Mouse (Mus musculus) right cerebral cortex, postnatal 14 days (tissue): ENCODE measurements around the gene Spats2l.

Experiments used
- DNase-seq: peaks from one replicate; pipeline ENCODE4 v3.0.0; 2022

Gene Spats2l

DNA sequence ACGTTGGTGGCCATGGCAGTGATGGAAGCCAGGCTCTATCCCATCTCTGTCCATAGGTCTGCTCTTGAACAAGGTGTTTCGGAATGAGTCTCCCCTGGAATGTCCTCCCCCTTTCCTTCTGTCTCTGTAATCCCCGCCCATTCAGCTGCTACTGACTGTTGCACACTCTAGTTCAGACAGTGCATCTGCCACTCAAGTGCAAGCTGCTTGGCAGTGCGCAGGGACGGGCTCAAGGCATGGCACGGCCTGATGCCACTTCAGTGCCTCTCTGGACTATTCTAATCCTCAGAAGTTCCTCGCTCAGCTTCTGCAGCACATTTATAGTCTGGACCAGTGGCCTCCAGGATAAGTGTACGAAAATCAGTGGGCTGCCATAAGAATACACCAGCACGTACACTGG is 52.3 kb downstream of the Spats2l start:
- no peak for DNase-seq

DNA sequence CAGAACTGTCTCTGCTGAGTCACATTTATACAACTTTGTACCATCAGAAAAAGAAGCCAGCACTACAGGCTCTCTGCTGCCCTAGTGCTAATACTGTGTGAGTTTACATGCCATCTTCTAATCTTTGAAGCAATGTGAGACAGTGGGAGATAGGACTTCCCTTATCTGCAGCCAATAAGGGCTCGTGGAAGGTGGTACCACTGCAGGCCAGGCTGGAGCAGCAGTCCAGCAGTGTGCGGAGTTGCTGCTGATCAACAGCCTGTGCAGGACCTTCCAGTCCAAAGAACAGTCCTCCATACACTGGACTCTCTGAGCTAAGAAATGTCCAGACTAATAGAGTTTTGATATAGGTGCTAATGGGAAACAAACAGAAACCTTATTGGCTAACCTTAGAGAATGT is 59.2 kb downstream of the Spats2l start:
- DNase-seq: no peak

DNA sequence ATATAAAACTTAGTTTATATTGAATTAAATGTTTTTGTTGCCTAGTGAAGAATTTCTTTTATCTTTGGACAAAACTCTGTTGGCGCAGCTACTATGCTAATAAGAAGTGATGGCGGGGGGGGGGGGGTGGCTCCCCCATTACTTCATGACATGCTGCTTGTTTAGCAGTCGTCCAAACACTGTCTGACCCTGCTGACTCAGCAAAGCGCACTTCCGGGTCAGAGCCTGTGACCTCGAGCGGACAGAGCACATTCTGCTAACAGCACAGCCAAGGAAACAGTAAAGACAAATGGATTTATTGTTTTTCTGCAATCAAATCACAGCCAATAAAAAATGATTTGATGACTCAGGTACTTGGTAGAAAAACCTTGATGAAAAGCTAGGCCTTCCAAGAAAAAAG is 61.2 kb downstream of the Spats2l start:
- no peak for DNase-seq

DNA sequence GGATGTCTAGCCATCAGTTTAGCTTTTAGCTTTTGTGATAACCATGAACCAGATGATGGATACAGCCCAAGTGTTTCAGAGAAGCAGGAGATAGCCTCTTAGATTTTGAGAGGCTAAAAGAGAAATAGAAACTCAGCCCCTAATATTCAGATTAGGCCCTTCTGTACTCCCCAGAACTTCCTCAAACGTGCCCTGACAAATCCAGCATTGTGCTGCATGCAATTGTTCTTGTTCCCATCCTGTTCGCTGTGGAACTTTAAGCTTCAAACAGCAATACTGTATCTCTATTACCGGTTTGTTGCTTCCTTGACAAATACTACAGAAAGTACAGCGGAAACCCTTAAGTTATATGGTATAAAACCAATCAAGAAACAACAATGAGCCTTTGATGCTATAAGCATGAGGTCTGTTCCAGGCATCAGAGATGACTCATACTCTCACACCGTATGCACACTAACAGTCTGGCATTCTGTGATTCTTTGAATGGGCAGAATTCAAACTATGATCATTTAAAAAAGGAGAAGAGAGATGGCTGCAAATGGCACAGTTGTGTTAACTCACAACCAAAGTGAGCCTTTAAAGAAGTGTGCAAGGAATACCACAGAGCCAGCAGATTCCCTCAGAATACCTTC is 62.8 kb downstream of the Spats2l start:
- no peak for DNase-seq

DNA sequence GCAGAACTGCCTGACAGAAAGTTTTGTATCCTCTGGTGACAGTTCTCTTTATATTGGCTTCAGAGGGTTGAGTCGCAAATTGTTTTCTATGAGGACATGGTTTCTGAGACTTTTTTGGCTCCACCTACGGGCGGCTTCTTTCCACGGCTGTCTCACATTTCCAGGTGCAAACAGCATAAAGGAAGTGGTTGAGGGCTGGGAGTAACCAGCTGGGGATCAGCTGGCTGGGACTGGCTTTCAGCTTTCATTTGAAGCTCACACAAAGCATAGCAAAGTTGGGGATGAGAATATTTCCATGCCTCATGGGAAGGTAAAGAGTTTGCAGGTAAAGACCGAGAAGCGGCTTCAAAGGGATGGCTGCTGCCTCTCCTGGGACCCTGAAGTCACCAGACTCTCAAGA is 65.9 kb downstream of the Spats2l start:
- DNase-seq: no peak

DNA sequence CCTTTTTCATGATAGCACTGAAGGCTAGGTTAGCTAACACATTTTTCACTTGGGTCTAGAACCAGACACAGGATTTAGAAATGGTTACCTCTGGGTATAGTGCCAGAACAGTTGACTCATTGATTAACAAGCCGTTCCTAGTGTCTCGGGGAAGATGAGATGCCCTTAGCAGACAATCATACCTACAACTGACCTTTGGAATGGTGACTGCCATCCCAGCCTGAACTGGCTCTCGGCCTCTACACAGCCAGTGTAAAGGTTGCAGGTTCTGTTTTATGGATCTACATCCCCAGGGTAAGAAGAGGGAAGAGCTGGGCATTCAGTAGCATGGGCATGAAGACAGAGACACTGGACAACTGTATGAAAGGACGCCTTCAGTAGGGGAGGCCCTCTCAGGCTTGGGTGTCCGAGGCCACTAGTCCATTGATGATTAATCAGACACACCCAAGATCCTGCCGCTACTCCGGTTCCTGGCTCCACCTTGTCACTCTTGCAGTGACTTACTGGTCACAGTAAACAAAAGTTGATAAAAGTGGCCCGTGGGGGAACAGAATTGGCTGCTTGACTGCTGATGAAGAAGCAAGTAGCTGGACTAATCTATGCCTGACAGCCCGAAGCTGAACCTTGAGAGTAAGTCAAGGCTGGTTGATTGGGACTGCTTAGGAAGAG is 71.2 kb downstream of the Spats2l start:
- DNase-seq: no peak

DNA sequence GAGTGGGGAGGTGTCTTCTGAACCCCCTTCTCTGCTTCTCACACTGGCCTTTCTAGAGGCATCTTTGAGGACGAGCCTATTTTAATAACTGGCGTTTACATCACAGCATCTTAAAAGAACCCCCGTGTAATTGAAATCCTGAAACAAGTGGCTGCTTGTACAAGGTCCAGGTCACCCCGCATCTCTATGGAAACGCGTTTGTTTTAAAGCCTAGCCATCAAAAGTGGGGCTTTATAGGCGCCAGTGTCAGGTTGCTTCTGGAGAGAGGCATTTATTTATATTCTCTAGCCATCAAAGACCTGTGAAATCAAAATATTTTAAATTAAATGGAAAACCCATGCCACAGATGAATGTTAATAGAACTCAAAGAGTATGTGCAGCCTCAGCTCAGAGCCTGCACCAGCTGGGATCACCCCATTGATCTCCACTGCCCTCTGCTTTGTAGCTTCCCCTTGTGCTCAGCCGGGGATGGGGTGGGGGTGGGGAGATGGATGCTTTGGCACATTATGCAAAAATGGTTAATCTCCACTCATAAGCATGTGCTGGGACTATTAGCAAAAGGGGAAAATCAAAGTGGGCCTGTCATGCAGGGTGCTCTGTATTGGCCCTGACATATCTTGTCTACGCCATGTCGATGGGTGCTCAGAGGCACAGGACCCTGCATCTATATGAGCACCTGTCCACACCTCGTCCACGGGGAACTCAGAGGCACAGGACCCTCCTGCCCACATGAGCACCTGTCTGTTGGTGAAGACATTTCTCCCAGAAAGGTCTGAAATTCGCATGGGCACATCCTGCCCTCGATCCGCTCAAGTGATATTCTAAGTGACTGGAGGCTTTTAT is 73.1 kb downstream of the Spats2l start:
- no peak for DNase-seq

DNA sequence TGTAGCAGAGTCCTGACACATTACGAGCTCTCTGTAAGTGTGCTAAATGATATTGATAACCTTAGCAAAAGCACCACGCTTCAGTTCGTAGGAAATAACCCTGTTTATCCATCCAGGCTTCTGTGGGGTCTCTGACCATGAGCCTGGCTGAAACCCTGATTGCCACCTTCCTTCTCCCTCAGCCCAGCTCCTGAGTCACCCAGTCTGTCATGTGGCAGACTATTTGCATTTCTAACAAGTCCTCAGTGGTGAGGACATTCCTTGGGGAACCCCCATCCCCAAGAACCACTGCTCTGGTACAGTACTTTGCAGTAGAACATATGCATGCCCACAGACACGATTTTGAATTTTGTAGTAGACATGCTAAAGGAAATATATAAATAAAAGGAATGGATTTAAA is 75.1 kb downstream of the Spats2l start:
- DNase-seq: no peak

DNA sequence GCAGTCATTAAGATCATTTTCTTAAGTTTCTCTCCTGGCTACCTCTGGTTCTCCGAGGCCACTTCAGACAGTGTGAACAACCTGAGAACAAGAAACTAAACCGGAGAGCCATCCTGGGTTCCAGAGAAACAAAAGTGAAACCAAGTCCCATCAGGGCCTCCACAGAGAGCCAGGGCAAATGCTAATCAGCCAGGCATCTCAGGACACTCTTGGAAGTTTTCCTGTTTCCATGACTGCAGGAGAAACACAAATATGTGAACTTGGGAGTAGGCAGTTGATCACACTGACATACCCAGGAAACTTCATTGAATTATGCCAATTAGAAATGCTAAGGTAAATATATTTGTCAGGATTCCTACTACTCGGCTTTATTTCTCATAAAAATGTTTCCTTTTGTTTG is 76.0 kb downstream of the Spats2l start:
- no peak for DNase-seq

DNA sequence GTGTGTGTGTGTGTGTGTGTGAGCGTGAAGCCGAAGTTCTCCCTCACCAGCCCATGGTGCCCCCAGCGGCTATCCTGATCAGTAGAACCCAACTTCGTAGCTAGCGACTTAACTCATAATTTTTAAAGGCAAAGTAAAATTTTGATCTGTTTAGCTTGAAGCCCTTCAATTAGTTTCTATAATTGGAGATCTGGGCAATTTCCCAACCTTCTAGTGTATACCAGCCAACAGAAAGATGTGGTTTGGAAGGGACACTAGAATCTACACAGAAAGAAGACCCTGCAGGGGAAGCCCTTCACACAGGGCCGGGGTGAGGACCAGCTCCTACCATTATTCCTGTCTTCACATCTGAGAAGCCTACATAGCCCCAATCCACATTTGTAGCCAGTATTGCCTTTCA is 77.9 kb downstream of the Spats2l start:
- no peak for DNase-seq

DNA sequence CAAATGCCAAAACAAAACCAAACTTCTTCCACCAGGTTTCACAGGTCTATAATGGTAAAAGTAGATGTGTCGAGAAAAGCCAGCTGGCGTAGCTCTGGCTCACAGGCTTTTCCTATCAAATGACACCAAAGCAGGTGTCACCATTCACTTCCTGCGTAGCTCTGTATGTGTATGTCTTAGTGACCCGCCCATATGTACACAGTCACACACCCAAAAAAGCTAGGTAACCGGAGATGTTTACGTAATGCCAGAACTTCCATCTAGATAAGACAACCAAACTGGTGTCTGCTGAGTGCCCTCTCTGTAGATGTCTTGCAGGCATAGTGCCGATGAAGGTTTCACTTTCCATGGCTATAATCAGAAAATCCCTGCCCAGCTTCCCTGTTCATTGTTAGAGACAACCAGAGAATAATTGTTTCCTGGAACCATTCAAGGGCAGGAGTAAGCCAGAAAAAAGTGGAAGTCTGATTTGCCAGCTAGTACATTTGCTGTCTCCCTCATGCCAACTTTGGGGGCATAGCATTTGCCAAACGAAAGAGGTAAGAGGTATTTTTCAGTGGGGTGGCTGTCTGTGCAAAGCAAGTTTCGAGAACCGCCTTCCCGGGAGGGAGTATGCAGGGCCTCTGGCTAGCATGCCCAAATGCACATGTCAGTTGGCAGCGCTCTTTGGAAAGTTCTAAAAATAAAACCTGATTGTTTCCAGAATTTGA is 78.8 kb downstream of the Spats2l start:
- no peak for DNase-seq

DNA sequence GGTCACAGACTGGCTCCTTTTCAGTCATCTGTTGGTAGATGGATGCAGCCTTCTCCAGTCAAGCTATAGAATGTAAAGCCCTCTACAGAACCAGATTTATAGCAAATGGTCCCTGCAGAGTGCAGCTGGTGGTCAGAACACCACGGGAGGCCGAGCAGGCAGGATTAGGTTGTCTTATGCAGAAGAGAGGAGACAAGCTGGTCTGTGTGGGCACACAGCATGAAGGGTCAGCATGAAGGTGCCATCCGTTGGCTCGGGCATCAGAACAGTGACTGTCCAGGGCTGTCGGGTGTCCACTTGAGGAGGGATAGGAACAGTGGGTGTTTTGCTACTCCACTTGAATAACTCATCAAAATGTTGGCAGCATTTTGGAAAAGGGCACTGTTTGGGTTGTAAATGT is 83.8 kb downstream of the Spats2l start:
- no peak for DNase-seq

DNA sequence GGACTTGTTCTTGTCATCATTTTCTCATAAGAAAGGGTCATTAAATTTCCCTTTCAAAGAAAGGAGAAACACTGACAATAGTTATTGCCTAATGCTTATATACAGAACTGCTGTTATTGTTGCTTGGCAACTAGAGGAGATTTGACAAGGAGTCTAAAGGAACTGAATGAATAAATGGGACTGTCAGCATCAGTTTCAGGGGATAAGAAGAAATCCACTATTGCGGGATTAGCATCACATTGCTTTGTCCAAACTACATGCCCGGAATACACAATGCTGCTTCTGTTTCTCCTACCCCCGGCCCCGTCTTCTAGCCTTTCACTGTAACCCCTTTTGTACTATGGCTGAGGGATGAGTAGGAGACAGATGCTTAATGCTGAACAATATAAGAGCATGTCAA is 88.1 kb downstream of the Spats2l start:
- no peak for DNase-seq

DNA sequence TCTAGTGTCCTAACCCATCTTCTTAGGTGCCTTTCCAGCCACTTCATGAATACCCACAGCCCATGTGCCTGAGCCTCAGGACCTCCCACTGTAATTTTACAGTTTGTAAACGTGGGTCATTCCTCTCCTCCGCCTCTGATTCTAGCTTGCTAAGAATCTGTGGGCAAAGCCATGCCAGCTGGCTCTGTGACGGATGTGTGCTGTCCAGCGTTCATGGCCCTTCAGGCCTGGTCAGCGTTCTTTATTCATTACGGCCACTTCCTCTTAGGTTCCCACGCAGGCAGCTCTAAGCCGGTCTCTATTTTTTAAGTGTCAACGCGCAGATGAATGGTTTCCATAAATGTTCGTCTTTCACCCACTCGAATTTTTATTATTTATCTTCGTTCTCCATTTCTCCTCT is 94.7 kb downstream of the Spats2l start:
- no peak for DNase-seq

DNA sequence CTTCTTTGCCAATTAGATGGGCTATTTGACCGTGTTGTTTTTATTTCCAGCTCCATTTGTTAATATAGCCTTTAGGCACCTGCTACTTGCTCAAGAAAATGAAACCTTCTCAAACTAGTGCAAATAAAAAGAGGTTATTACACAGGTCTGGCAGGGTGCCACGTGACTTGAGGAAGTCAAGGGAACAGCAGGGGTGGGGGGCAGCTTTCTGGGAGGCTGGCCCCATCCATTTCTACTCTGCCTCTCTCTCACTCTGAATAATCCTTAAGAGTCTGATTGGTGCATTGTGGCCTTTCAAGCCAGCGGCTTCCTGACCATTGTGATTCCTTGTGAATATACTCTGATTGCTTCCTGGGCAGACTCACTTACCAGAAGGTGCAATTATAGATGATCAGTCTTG is 98.0 kb downstream of the Spats2l start:
- no peak for DNase-seq

DNA sequence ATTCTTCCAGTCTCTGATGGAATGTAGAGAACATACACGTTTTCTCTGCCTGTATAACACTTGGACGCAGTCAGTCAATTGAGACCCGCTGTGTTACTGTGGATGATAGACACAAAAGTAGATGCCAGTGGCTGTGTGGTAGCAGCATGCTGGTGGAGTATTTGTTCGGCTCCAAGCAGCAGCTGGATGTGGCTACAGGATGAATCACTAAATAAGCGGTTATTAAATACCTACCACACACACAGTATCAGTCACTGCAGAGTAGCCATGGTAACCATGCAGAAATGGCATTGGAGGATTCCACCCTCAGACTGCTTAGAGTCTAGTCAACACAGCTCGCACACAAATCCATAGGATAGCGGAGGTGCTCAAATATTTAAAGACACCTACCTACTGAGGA is 100.0 kb downstream of the Spats2l start:
- no peak for DNase-seq

DNA sequence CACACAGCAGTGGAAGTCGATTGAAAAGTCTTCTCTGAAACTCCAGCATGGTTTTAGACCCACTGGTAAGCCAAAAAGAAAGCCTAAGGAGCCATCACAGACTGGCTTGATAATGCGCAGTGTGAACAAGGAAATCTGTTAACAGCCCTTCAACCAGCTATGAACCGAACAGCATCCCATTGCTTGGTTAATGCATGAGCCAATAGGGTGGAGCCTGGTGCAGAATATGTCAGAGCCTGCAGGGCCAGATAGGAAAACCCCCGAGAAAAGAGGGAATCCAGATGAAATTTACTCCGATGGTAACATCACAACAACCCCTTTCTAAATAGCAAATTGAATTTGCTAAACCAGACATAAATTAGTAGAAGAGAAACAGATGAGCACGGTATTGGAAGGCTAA is 101.1 kb downstream of the Spats2l start:
- DNase-seq: no peak

DNA sequence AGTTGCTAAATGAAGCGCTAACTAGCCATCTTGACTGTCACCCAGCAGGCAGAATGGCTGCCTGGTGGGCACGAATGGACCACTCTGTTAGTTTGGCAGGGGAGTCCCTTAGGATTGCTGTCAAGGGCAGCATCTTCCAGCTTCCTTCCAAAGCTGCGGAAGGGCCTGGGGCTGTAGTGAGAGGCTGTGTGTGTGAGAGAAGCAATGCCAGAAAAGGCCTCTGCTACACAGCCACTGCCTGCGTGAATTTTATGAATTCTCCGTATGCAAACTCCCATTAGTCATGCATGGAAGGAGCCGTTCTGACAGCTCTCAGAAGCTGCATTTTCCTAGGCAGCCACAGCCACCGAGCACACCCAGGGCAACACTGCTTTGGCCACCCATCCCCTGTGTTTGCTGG is 101.5 kb downstream of the Spats2l start:
- DNase-seq: no peak

DNA sequence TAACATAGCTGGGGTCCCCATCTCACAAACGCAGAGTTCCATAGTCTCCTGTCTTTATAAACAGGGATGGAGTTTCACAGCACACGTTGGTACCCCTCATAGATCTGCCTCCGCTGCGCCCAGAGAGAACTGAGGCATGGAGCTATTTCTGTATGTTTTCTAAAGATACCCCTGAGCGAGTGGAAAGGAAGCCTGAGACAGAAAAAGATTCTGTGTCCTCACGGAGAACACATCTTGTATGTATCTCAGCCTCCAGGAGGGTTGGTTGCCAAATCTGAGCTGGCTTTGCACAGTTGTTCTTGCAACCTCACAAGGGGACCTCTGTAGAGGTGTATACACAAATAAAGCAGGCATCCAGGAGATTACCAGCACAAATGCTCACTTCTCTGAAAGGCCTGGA is 105.0 kb downstream of the Spats2l start:
- DNase-seq: peak; percentile 22

DNA sequence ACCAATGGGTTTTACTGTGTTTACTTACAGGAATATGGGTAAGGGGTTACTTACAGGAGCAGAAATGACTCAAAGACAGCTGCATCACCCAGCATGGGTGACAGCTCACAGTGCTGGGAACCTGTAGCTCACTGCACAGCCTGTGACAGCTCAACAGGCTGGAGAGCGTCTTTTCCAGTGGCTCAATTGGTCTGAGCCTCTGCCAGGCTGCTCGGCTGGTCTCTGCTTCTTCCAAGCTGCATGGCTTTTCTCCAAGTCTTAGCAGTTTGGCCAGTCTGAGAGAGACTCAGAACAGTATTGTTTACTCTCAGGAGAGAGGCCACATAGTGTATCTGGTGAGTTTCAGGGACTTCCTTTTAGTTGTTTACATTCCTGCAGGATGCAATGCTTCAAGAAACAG is 110.9 kb downstream of the Spats2l start:
- DNase-seq: no peak

DNA sequence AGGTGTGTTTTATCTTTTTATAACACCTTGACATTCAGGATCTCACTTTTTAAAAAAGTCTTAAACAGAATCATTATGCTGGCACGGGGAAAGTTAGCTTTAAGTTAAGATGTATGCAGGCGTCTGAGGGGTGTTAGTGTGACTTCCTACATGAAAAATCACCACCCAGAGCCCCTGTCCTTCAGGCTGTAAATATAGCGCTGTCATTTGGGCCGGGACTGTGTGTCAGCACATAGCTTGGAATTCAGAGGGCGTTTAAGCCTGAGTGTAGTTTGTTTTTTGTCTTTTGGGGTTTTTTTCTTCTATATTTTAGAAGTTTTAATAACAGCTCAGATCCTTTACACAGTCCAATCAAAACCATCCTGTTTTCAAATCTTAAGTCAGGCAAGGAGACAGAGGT is 115.8 kb downstream of the Spats2l start:
- DNase-seq: no peak

DNA sequence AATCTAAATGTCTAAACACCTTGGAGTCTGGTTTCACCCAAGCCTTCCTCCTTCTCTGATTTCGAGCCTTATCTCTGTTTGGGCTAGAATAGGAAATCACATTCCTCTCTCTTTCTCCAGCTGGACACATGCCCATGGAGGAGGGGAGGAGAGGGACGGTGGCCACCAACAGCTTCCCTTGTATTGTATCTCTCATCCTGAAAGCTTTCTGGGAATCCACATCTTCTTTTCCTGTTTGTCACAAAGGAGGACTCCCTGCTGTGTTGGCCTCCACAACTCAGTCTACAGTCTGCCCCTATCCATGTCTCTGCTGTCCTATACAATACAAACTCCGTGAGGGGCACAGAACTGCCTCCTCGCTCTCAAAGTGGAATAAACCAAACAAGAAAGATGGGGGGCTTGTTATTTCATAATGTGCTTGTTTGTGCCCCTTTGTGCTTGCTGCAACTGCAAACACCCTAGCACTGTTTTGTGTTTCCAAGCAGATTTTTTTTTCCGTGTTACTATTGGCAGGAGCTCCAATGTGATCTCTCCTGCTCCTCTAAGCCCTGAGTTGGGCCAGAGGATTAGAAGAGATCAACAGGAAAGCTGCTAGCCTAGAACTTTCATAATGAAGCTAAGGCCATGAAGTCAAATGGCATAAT is 116.4 kb downstream of the Spats2l start:
- DNase-seq: no peak

DNA sequence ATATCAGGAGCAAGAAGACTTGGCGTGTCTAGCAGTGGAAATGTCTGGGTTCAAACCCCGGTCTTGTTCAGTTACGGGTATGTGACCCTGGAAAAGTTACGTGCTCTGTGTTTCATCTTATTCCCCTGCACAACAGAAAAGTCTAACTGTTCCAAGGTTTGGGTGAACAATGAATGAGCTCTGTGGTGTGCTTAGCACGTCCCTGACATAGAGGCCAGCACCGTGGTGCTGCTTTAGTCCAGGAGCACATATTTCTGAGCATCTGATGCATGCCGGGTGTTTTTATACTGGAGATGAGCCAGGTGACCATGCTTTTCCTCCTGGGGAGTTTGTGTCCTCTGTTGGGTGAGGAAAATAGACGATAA is 116.9 kb downstream of the Spats2l start:
- DNase-seq: no peak
